Mouse (Mus musculus): Measurements from ENCODE around the gene Tigd3.

DNA sequence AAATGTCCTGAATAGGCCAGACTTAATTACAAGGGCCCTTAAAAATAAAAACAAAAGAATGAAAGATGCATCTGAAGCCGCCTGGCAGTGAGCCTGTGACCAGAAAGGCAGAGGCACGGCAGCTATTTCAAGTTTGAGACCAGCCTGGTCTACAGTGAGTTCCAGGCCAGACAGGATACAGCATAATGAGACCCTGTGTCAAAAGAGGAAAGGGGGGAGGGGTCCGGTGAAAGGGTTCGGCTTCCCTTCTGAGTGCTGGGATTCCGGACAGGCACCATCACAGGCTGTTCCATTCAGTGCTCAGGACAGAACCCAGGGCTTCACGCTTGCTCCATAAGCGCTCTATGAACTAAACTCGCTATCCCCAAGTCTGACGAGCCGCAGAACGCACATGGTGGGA, 33.1 kb upstream of the Tigd3 start:
- no peak for TF ChIP-seq TAL1 (IDR thresholded peaks at IDR 0.05; ENCODE audit: low read length)
- TF ChIP-seq GATA1 (IDR thresholded peaks at IDR 0.05; ENCODE audit: low read length) = no peak

Measured in erythroblast, embryonic 14.5 days (primary cell).